Mouse (Mus musculus): ENCODE measurements around the gene Hexb. TPM values are rescaled to one million over a fixed set of nuclear protein-coding genes. Genes with fewer than 3 reads are reported as not detected.
A peak's percentile ranks its signal among the peaks of the same experiment; 100 is the strongest.

Gene Hexb
- polyA plus RNA-seq, 1 experiment, result 97.1 TPM

DNA sequence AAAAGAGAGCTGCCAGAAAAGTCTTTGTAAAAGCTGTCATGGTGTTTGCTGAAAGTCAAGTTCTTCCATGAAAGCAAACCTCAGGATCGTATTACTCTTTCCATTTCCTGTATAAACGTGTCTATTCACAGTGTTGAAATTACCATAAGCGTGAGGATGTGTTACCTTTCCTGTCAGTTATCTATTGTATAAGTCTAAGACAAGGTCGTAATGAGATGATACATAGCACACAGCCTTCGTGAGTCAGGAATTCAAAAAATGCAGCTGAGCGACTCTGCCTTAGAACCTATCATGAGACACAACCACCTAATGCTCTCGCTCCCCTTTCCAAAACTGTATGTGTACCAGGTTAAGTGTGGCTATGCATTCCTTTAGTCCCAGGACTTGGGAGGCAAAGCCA, 2.9 kb upstream of the Hexb start:
- TF ChIP-seq POLR2A (IDR thresholded peaks at IDR 0.05; ENCODE audit: low read depth, low read length) (no peak), CTCF (IDR thresholded peaks at IDR 0.05; ENCODE audit: extremely low read depth, insufficient read depth, insufficient read length, insufficient replicate concordance) (no peak)
- Histone ChIP-seq H3K27me3 (ENCODE audit: control insufficient read depth, insufficient read depth, low read length) (no peaks in the 10 kb centered on the region), H3K27ac (ENCODE audit: insufficient read depth, low read length) (no peak overlapping the region), H3K4me1 (ENCODE audit: control insufficient read depth, insufficient read depth, insufficient read length) (peaks cover 6% of the 10 kb centered on the region; the same call in 1 of the 2 replicates), H3K4me3 (ENCODE audit: extremely low read depth, insufficient read depth, insufficient read length) (no peak overlapping the region), H3K36me3 (ENCODE audit: control insufficient read depth, insufficient read depth, low read length) (no peaks in the 10 kb centered on the region)
- 81% methylated on average over 7 of the region's 7 CpGs for WGBS
- no peak for DNase-seq (ENCODE audit: low read depth in 1 of 2, low spot score in 2 of 2)

GRCm38 (mm10) chr13:97199123-97199522, 966 bp upstream of the Hexb start:
- TF ChIP-seq POLR2A (IDR thresholded peaks at IDR 0.05; ENCODE audit: low read depth, low read length) (no peak), CTCF (IDR thresholded peaks at IDR 0.05; ENCODE audit: extremely low read depth, insufficient read depth, insufficient read length, insufficient replicate concordance) (no peak)
- Histone ChIP-seq H3K4me1 (ENCODE audit: control insufficient read depth, insufficient read depth, insufficient read length) (peaks cover 2% of the 10 kb centered on the region; the same call in 1 of the 2 replicates), H3K27me3 (ENCODE audit: control insufficient read depth, insufficient read depth, low read length) (no peaks in the 10 kb centered on the region), H3K4me3 (ENCODE audit: extremely low read depth, insufficient read depth, insufficient read length) (no peak overlapping the region), H3K36me3 (ENCODE audit: control insufficient read depth, insufficient read depth, low read length) (no peaks in the 10 kb centered on the region), H3K27ac (ENCODE audit: insufficient read depth, low read length) (peak overlapping the region; percentile 69; the same call in 1 of the 2 replicates)
- no peak for DNase-seq (ENCODE audit: low read depth in 1 of 2, low spot score in 2 of 2)
- 76% methylated on average over 2 of the region's 2 CpGs for WGBS

DNA sequence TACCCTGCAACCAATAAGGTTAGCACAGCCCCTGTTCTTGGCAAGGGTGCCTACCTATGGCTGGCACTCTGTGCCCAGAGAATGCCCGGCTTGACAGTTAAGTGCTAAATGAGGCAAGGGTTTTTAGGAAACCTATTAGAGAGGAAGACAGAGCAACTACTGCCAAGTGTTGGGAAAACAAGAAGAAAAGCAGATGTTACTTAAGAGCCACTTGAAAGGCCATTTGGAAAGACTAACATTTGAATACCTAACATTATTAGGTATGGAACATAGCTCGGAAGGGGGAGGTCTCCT, 1.3 kb downstream of the Hexb start:
- H3K4me3 ChIP-seq (ENCODE audit: extremely low read depth, insufficient read depth, insufficient read length), result peak overlapping the region; percentile 16; the same call in 1 of the 2 replicates
- no peak for TF ChIP-seq POLR2A (IDR thresholded peaks at IDR 0.05; ENCODE audit: low read depth, low read length)
- no peak for TF ChIP-seq CTCF (IDR thresholded peaks at IDR 0.05; ENCODE audit: extremely low read depth, insufficient read depth, insufficient read length, insufficient replicate concordance)

GRCm38 (mm10) chr13:97196186-97196924, 1.8 kb downstream of the Hexb start:
- WGBS, result 73% methylated on average over 12 of the region's 12 CpGs
- TF ChIP-seq CTCF (IDR thresholded peaks at IDR 0.05; ENCODE audit: extremely low read depth, insufficient read depth, insufficient read length, insufficient replicate concordance) (no peak), POLR2A (IDR thresholded peaks at IDR 0.05; ENCODE audit: low read depth, low read length) (no peak)
- no peaks in the 10 kb centered on the region for H3K27me3 ChIP-seq (ENCODE audit: control insufficient read depth, insufficient read depth, low read length)

More for the DNA sequence above, 1.3 kb downstream of the Hexb start:
- DNase-seq (ENCODE audit: low read depth in 1 of 2, low spot score in 2 of 2), result no peak
- peaks cover 2% of the 10 kb centered on the region; the same call in 1 of the 2 replicates for H3K4me1 ChIP-seq (ENCODE audit: control insufficient read depth, insufficient read depth, insufficient read length)
- H3K36me3 ChIP-seq (ENCODE audit: control insufficient read depth, insufficient read depth, low read length), result peaks cover 8% of the 10 kb centered on the region
- WGBS, result 55% methylated on average over 2 of the region's 2 CpGs
- H3K27ac ChIP-seq (ENCODE audit: insufficient read depth, low read length), result peak overlapping the region; percentile 52; the same call in 1 of the 2 replicates
- no peaks in the 10 kb centered on the region for H3K27me3 ChIP-seq (ENCODE audit: control insufficient read depth, insufficient read depth, low read length)

GRCm38 (mm10) chr13:97193420-97193819, 4.7 kb downstream of the Hexb start:
- Histone ChIP-seq H3K27ac (ENCODE audit: insufficient read depth, low read length) (no peak overlapping the region), H3K36me3 (ENCODE audit: control insufficient read depth, insufficient read depth, low read length) (peaks cover 17% of the 10 kb centered on the region), H3K4me1 (ENCODE audit: control insufficient read depth, insufficient read depth, insufficient read length) (peaks cover 2% of the 10 kb centered on the region; the same call in 1 of the 2 replicates), H3K27me3 (ENCODE audit: control insufficient read depth, insufficient read depth, low read length) (no peaks in the 10 kb centered on the region), H3K4me3 (ENCODE audit: extremely low read depth, insufficient read depth, insufficient read length) (no peak overlapping the region)
- TF ChIP-seq CTCF (IDR thresholded peaks at IDR 0.05; ENCODE audit: extremely low read depth, insufficient read depth, insufficient read length, insufficient replicate concordance) (no peak), POLR2A (IDR thresholded peaks at IDR 0.05; ENCODE audit: low read depth, low read length) (no peak)
- 70% methylated on average over 7 of the region's 7 CpGs for WGBS
- DNase-seq (ENCODE audit: low read depth in 1 of 2, low spot score in 2 of 2), result no peak

More at GRCm38 (mm10) chr13:97196186-97196924, 1.8 kb downstream of the Hexb start:
- Histone ChIP-seq H3K4me3 (ENCODE audit: extremely low read depth, insufficient read depth, insufficient read length) (peak overlapping the region; percentile 25; the same call in 1 of the 2 replicates), H3K27ac (ENCODE audit: insufficient read depth, low read length) (peak overlapping the region; percentile 52; the same call in 1 of the 2 replicates), H3K36me3 (ENCODE audit: control insufficient read depth, insufficient read depth, low read length) (peaks cover 9% of the 10 kb centered on the region), H3K4me1 (ENCODE audit: control insufficient read depth, insufficient read depth, insufficient read length) (peaks cover 2% of the 10 kb centered on the region; the same call in 1 of the 2 replicates)
- peak in 1 of 2 experiments; percentile 49 for DNase-seq (ENCODE audit: low read depth in 1 of 2, low spot score in 2 of 2)

DNA sequence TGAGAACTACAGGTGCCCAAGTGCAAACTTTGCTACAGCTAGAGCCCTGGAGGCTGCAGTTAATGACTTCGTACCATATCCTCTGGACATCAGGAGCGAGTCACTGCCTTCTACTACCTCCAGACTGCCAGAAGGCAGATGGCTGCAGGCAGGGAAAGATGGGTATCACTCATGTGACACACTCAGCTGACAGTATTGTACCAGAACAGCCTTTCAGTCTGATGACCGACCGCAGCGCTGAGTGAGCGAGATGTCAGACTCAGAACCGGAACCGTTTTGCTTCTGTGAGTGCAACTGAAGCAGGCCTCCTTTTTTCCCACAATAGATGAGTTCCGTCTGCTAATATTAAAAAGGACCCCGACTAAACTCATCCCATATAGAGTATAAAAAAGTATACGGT, 5.5 kb downstream of the Hexb start:
- H3K4me3 ChIP-seq (ENCODE audit: extremely low read depth, insufficient read depth, insufficient read length), result no peak overlapping the region
- no peaks in the 10 kb centered on the region for H3K27me3 ChIP-seq (ENCODE audit: control insufficient read depth, insufficient read depth, low read length)
- H3K27ac ChIP-seq (ENCODE audit: insufficient read depth, low read length), result no peak overlapping the region
- TF ChIP-seq CTCF (IDR thresholded peaks at IDR 0.05; ENCODE audit: extremely low read depth, insufficient read depth, insufficient read length, insufficient replicate concordance), result no peak
- no peak for TF ChIP-seq POLR2A (IDR thresholded peaks at IDR 0.05; ENCODE audit: low read depth, low read length)
- DNase-seq (ENCODE audit: low read depth in 1 of 2, low spot score in 2 of 2), result no peak
- H3K4me1 ChIP-seq (ENCODE audit: control insufficient read depth, insufficient read depth, insufficient read length), result peaks cover 2% of the 10 kb centered on the region; the same call in 1 of the 2 replicates
- H3K36me3 ChIP-seq (ENCODE audit: control insufficient read depth, insufficient read depth, low read length), result peaks cover 19% of the 10 kb centered on the region
- 92% methylated on average over 11 of the region's 11 CpGs for WGBS

DNA sequence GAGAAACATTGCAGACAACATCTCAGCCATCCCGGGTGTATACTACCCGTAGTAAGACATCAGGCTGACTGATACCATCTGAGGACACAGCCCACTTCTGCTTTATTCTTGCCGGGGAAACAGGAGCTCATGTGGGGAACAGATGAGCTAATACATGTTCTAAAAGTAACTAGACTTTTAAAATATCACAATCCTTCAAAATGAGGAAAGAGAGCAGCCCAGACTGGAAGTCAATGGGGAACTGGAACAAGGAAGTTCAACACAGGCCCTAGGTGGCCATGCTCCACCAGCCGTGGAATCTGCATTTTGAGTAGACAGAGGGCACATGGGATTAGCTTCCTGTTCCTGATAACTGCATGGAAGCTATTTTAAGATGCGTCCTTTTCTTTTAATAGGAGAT, 10.5 kb downstream of the Hexb start:
- H3K27me3 ChIP-seq (ENCODE audit: control insufficient read depth, insufficient read depth, low read length), result no peaks in the 10 kb centered on the region
- TF ChIP-seq POLR2A (IDR thresholded peaks at IDR 0.05; ENCODE audit: low read depth, low read length) (no peak), CTCF (IDR thresholded peaks at IDR 0.05; ENCODE audit: extremely low read depth, insufficient read depth, insufficient read length, insufficient replicate concordance) (no peak)
- no peak for DNase-seq (ENCODE audit: low read depth in 1 of 2, low spot score in 2 of 2)
- no peak overlapping the region for H3K4me3 ChIP-seq (ENCODE audit: extremely low read depth, insufficient read depth, insufficient read length)
- 31% methylated on average over 5 of the region's 5 CpGs for WGBS
- H3K4me1 ChIP-seq (ENCODE audit: control insufficient read depth, insufficient read depth, insufficient read length), result no peaks in the 10 kb centered on the region
- no peak overlapping the region for H3K27ac ChIP-seq (ENCODE audit: insufficient read depth, low read length)
- H3K36me3 ChIP-seq (ENCODE audit: control insufficient read depth, insufficient read depth, low read length), result peaks cover 32% of the 10 kb centered on the region

Measured in spleen, adult 2 months (tissue).